Mouse (Mus musculus) liver, adult 2 months (tissue): Measurements from ENCODE around the gene Bco1. TPM values are rescaled to one million over a fixed set of nuclear protein-coding genes. Genes with fewer than 3 reads are reported as not detected.

Experiments
- DNase-seq: peaks from one replicate; pipeline ENCODE4 v3.0.0-alpha.2; 2011; ENCODE audit warnings: low read depth, low spot score; ENCODE audit errors: extremely low read depth
- H3K27ac ChIP-seq: fragments of 200-500 bp; replicated peaks from 2 replicates; pipeline ENCODE4 v1.5.1; 2012; ENCODE audit warnings: low read depth, mild to moderate bottlenecking, control low read depth, inconsistent platforms, low read length; ENCODE audit not compliant: insufficient read depth
- H3K27me3 ChIP-seq: fragments of 200-500 bp; 2 replicates; pipeline ENCODE4 v1.6.1; 2012; ENCODE audit warnings: mild to moderate bottlenecking, moderate library complexity, low read length, inconsistent platforms; ENCODE audit not compliant: control insufficient read depth, insufficient read depth
- H3K36me3 ChIP-seq: fragments of 200-500 bp; 2 replicates; pipeline ENCODE4 v1.6.1; 2012; ENCODE audit warnings: low read length, inconsistent platforms; ENCODE audit not compliant: control insufficient read depth, insufficient read depth
- H3K4me1 ChIP-seq: fragments of 200-500 bp; 2 replicates; pipeline ENCODE4 v1.6.1; 2011; ENCODE audit warnings: low read length; ENCODE audit not compliant: control insufficient read depth, insufficient read depth
- H3K4me3 ChIP-seq: fragments of 200-500 bp; 2 replicates; pipeline ENCODE4 v1.5.1; 2011; ENCODE audit warnings: low read depth, mild to moderate bottlenecking, control low read depth, low read length, moderate library complexity; ENCODE audit not compliant: insufficient read depth
- H3K79me2 ChIP-seq: fragments of 200-500 bp; 2 replicates; pipeline ENCODE4 v1.6.1; 2012; ENCODE audit warnings: inconsistent platforms, mild to moderate bottlenecking, low read length, moderate library complexity; ENCODE audit not compliant: control insufficient read depth, insufficient read depth
- H3K9ac ChIP-seq: fragments of 200-500 bp; 2 replicates; pipeline ENCODE4 v1.6.1; 2012; ENCODE audit warnings: low read depth, mild to moderate bottlenecking, control low read depth, inconsistent platforms, low read length
- CTCF ChIP-seq: fragments of 200-500 bp; IDR thresholded peaks from 2 replicates; pipeline ENCODE4 v1.5.1; 2011; ENCODE audit warnings: low read depth, low read length, control low read depth
- POLR2A ChIP-seq: fragments of 200-500 bp; IDR thresholded peaks from 2 replicates; pipeline ENCODE4 v1.6.1; 2011; ENCODE audit warnings: low read length, control low read depth; ENCODE audit not compliant: insufficient read depth; ENCODE audit errors: extremely low read depth
- WGBS: fragments of 180-500 bp; shearing (Covaris S2); methylation state at CpG from one replicate; pipeline ENCODE4 v1.1.7; 2018; 5-methylcytosine and 5-hydroxymethylcytosine counted together
- polyA plus RNA-seq: library from polyadenylated mRNA; depleted of rRNA; stranded (reverse); fragments of >200 nt; gene quantifications from 2 replicates; pipeline ENCODE4 v1.2.3, GENCODE M21; 2012
- total RNA-seq: library from RNA; depleted of rRNA; stranded (reverse); fragments of >200 nt; gene quantifications from 2 replicates; pipeline ENCODE4 v1.2.3, GENCODE M21; 2014

The Bco1 gene
- total and polyA plus RNA-seq, 2 experiments: 4.0 to 7.2 TPM

DNA sequence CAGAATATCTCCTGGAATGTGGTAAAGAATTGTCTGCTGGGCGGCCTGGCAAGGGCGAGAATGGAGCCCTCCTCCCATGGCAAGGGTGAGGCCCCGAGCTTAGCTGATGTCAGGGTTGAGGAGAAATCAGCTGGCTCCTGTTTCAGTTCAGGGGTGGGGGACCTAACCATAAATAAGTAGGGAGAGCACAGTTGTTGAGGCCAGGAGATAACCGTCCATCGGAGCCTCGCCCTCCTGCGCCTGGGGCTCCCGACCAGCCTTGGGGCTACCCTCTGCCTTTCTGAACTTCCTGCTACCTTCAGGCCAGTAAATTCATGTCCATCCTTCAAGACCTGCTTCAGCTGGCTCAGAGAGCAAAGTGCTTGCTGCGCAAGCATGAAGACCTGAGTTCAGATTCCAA lies 72.7 kb downstream of the Bco1 start:
- Histone ChIP-seq H3K36me3 (no peaks in the 10 kb centered on the region), H3K4me3 (no peak overlapping the region), H3K27ac (no peak overlapping the region), H3K79me2 (peaks cover 8% of the 10 kb centered on the region), H3K27me3 (no peaks in the 10 kb centered on the region), H3K4me1 (peaks cover 6% of the 10 kb centered on the region), H3K9ac (no peak overlapping the region)
- DNase-seq: no peak
- WGBS: 91% methylated on average over 9 of the region's 9 CpGs
- TF ChIP-seq CTCF: no peak
- no peak for TF ChIP-seq POLR2A

DNA sequence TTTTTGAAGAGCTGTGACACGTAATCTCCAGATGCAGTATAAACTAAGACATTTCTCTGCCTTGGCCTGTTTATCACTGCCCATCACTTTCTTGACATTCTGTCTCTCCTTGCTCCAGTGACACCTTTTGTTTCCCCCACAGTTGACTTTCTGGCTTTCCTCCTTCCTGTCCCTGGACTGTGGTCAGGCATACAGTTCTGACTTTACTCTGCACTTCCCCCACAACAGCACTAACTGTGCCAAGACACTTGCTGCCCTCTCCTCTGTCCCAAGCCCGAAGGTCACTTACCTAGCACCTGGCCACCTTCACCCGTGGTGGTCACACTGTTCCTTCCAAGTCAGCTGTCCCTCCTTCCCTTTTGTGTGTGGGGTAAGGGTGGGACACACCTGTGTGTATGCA lies 76.2 kb downstream of the Bco1 start:
- TF ChIP-seq CTCF (no peak), POLR2A (no peak)
- H3K36me3 ChIP-seq: no peaks in the 10 kb centered on the region
- no peak overlapping the region for H3K27ac ChIP-seq
- no peaks in the 10 kb centered on the region for H3K27me3 ChIP-seq
- H3K9ac ChIP-seq: no peak overlapping the region
- WGBS: 44% methylated on average over 3 of the region's 3 CpGs
- H3K79me2 ChIP-seq: peaks cover 3% of the 10 kb centered on the region; the same call in 1 of the 2 replicates
- no peak overlapping the region for H3K4me3 ChIP-seq
- peaks cover 6% of the 10 kb centered on the region for H3K4me1 ChIP-seq
- DNase-seq: peak; percentile 54

DNA sequence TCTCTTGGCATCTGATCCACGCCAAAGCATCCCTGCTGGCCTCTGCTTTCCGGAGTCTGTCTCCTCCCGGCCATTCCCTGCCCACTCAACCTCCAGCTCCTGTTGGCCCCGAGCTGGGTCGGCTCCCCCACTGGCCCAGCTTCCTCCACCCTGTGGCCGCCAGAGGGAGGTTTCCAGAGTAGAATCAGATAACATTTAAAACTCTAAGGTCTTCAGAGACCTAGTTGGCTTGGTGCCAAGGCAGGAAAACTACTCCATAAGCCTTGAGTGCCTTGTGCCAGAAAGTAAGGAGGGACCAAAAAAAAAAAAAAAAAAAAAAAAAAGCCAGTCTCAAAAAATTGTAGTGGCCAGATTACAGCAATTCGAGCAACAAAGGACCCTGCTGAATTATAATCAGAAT lies 77.2 kb downstream of the Bco1 start:
- 80% methylated on average over 7 of the region's 7 CpGs for WGBS
- DNase-seq: no peak
- H3K27me3 ChIP-seq: no peaks in the 10 kb centered on the region

DNA sequence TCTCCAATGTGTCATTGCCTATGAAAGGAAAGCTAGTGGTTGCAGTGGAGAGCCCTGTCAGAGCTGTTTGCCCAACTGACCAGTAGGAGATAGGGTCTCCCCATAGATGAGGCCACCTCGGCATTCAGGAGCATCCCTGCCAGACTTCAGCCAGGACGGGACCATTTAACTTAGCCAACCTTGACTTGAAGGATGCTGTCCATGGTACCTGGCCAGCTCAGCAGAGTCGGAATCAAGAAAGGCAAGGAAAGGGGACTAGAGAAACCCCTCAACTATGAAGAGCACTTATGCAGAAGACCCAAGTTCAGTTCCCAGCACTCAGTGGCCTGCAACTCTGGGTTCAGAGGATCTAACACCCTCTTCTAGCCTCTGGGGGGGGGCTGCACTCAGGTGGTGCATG lies 78.0 kb downstream of the Bco1 start:
- DNase-seq: no peak
- WGBS: 97% methylated on average over 3 of the region's 3 CpGs
- Histone ChIP-seq H3K27ac (no peak overlapping the region), H3K79me2 (peaks cover 3% of the 10 kb centered on the region; the same call in 1 of the 2 replicates), H3K27me3 (no peaks in the 10 kb centered on the region), H3K4me1 (peaks cover 6% of the 10 kb centered on the region), H3K9ac (no peak overlapping the region), H3K36me3 (no peaks in the 10 kb centered on the region), H3K4me3 (no peak overlapping the region)
- no peak for TF ChIP-seq CTCF
- no peak for TF ChIP-seq POLR2A

More for the DNA sequence above, 77.2 kb downstream of the Bco1 start:
- no peak overlapping the region for H3K4me3 ChIP-seq
- no peak overlapping the region for H3K27ac ChIP-seq
- peaks cover 6% of the 10 kb centered on the region for H3K4me1 ChIP-seq
- no peak for TF ChIP-seq POLR2A
- TF ChIP-seq CTCF: no peak
- H3K79me2 ChIP-seq: peaks cover 3% of the 10 kb centered on the region; the same call in 1 of the 2 replicates
- H3K36me3 ChIP-seq: no peaks in the 10 kb centered on the region
- H3K9ac ChIP-seq: no peak overlapping the region

DNA sequence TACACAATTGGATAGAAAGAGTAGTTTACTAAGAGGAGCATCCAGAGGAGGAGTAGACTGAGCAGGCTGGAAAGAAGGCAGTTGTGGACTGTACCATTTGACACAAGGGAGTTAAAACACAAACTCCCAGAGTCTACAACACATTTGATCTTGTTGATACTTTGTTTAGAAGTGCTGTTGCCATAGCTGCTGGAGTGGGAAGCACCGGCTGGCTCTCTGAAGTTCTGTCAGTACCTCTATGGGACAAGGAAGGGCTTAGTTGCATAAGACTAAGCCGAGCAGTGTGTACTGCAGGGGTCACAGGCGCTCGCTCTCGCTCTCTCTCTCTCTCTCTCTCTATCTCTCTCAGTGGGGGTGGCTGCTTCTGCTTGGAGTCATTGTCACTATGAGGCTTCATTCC lies 78.9 kb downstream of the Bco1 start:
- Histone ChIP-seq H3K9ac (no peak overlapping the region), H3K79me2 (peaks cover 3% of the 10 kb centered on the region; the same call in 1 of the 2 replicates), H3K4me3 (no peak overlapping the region), H3K4me1 (peaks cover 6% of the 10 kb centered on the region), H3K36me3 (no peaks in the 10 kb centered on the region), H3K27ac (no peak overlapping the region), H3K27me3 (no peaks in the 10 kb centered on the region)
- DNase-seq: no peak
- 77% methylated on average over 5 of the region's 5 CpGs for WGBS
- no peak for TF ChIP-seq CTCF
- TF ChIP-seq POLR2A: no peak

DNA sequence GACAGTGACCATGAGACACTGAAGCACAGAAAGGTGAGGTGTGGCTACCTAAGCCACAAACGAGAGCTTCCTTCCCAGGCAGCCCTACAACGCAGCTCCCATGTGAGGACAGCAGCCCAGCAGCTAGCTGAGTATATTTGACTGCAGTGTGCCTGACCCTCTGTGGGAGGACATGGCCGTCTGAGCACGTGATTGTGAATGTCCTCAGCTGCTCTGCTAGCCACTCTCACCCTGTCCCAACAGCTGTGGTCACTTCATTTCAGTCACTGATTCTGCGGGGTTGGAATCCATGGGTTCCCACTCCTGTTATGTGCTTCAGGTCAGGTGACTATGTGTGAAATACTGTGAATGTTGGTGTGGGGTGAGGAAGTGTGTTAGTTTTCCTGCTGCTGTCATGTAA lies 80.7 kb downstream of the Bco1 start:
- H3K27ac ChIP-seq: no peak overlapping the region
- H3K9ac ChIP-seq: no peak overlapping the region
- no peak for TF ChIP-seq POLR2A
- no peak for TF ChIP-seq CTCF
- no peaks in the 10 kb centered on the region for H3K27me3 ChIP-seq
- peaks cover 6% of the 10 kb centered on the region for H3K4me1 ChIP-seq
- WGBS: 85% methylated on average over 5 of the region's 5 CpGs
- no peak overlapping the region for H3K4me3 ChIP-seq
- no peaks in the 10 kb centered on the region for H3K36me3 ChIP-seq
- peaks cover 5% of the 10 kb centered on the region; the same call in 1 of the 2 replicates for H3K79me2 ChIP-seq
- DNase-seq: no peak
